Mouse (Mus musculus): ENCODE data around the gene Alg14.

DNA sequence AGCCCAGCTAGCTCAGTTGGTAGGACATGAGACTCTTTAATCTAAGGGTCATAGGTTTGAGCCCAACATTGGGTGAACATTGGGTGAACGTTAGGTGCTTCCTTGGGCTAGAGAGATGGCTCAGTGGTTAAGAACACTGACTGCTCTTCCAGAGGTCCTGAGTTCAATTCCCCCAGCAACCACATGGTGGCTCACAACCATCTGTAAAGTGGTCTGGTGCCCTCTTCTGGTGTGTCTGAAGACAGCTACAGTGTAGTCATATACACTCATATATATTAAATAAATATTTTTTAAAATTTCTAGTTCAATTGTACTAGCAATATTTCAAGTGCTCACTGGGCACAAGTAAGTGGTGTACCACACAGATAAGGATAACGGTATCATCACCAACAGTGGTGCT, 4.4 kb upstream of the Alg14 start:
- TF ChIP-seq CTCF (IDR thresholded peaks at IDR 0.05; ENCODE audit: low read depth) = peak; percentile 40
- TF ChIP-seq EP300 (optimal IDR thresholded peaks at IDR 0.05) = no peak

All from stomach, postnatal 0 days (tissue).